Mouse (Mus musculus) C2C12 (cell line): Measurements from ENCODE around the gene Nyx. TPM values are rescaled to one million over a fixed set of nuclear protein-coding genes. Genes with fewer than 3 reads are reported as not detected.

ENCODE experiments used
- H3K27me3 ChIP-seq: one replicate; pipeline ENCODE4 v1.6.1; 2011; ENCODE audit not compliant: control insufficient read depth, insufficient read depth, insufficient read length
- H3K36me3 ChIP-seq: one replicate; pipeline ENCODE4 v1.6.1; 2011; ENCODE audit not compliant: control insufficient read depth, insufficient read depth
- H3K4me3 ChIP-seq: one replicate; pipeline ENCODE4 v1.5.1; 2011; ENCODE audit warnings: mild to moderate bottlenecking, control low read depth; ENCODE audit not compliant: poor library complexity, insufficient read depth, severe bottlenecking
- H3K79me2 ChIP-seq: one replicate; pipeline ENCODE4 v1.6.1; 2011; ENCODE audit not compliant: control insufficient read depth, insufficient read depth
- H3K79me3 ChIP-seq: one replicate; pipeline ENCODE4 v1.6.1; 2011; ENCODE audit warnings: low read depth, control low read depth
- H3ac ChIP-seq: one replicate; pipeline ENCODE3; 2011; ENCODE audit warnings: low read depth; ENCODE audit not compliant: control insufficient read depth, insufficient read length
- CEBPB ChIP-seq: IDR thresholded peaks from one replicate; pipeline ENCODE4 v1.6.1; 2011; ENCODE audit warnings: low read depth, mild to moderate bottlenecking, control low read depth, moderate library complexity
- CTCF ChIP-seq: IDR thresholded peaks from one replicate; pipeline ENCODE4 v1.5.1; 2011; ENCODE audit not compliant: control insufficient read depth, insufficient read depth, insufficient read length
- FOSL1 ChIP-seq: IDR thresholded peaks from one replicate; pipeline ENCODE4 v1.8.0; 2011; ENCODE audit warnings: mild to moderate bottlenecking, low read length; ENCODE audit not compliant: poor library complexity, insufficient read depth, severe bottlenecking
- MAX ChIP-seq: IDR thresholded peaks from one replicate; pipeline ENCODE4 v1.6.1; 2011; ENCODE audit warnings: mild to moderate bottlenecking, control low read depth
- MYOD1 ChIP-seq: IDR thresholded peaks from one replicate; pipeline ENCODE4 v1.6.1; 2011; ENCODE audit warnings: low read depth; ENCODE audit not compliant: control insufficient read depth, insufficient read length
- MYOG ChIP-seq: IDR thresholded peaks from one replicate; pipeline ENCODE4 v1.6.1; 2011; ENCODE audit not compliant: control insufficient read depth, insufficient read length; ENCODE audit errors: extremely low read depth
- USF1 ChIP-seq: IDR thresholded peaks from one replicate; pipeline ENCODE4 v1.6.1; 2011; ENCODE audit warnings: low read depth, mild to moderate bottlenecking, control low read depth, moderate library complexity
- polyA plus RNA-seq: library from polyadenylated mRNA; unstranded; fragments of >200 nt; fragmentation: generic; extraction: Trizol; gene quantifications from one replicate; pipeline ENCODE4 v1.2.1, GENCODE M21; 2012; ENCODE audit warnings: missing spikeins

Nyx gene
- polyA plus RNA-seq, 1 experiment: 0.01 TPM

DNA sequence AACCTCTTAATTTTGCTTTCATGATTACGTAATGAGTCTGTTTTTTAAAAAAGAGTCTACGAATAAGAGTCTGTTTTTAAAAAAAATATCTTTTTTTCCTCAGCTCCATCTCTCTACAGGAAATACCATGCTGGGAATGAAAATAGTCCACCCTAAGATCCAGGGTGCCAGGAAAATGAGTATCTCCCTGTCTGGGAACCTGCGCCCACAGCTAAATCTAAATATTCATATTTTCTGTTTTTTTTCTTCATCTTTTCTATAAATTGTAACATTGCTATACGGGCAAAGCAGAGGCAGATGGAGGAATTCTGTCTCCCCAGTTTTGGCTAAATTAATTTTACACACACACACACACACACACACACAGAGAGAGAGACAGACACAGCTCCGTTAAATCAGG lies 48.0 kb downstream of the Nyx start:
- TF ChIP-seq MAX: no peak
- no peak for TF ChIP-seq CTCF
- no peak for TF ChIP-seq CEBPB
- TF ChIP-seq MYOG: no peak
- TF ChIP-seq FOSL1: no peak
- TF ChIP-seq MYOD1: no peak
- no peak for TF ChIP-seq USF1
- no peaks in the 10 kb centered on the region for H3K79me3 ChIP-seq
- no peak overlapping the region for H3ac ChIP-seq
- no peaks in the 10 kb centered on the region for H3K36me3 ChIP-seq
- no peaks in the 10 kb centered on the region for H3K79me2 ChIP-seq
- H3K4me3 ChIP-seq: no peak overlapping the region
- no peaks in the 10 kb centered on the region for H3K27me3 ChIP-seq

DNA sequence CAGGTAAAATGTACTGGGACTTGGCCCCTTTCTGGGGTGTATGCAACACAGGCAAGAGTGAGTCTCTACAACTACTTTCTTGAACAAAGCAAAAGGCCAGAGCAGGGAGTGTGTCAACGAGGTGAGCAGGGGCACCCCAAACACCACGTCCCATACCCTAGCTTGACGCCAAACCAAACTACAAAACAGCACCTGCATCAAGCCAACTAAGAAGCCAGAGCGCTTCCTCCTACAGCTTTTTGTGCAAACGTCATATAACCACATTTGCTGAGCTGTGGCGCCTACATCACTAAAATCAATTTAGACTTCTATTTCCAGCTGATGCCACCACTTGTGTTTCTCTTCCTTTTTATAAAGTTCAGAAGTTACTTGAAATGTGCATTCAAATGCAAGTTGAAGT lies 50.5 kb downstream of the Nyx start:
- Histone ChIP-seq H3K79me2 (no peaks in the 10 kb centered on the region), H3K4me3 (no peak overlapping the region), H3K36me3 (no peaks in the 10 kb centered on the region), H3K27me3 (no peaks in the 10 kb centered on the region), H3K79me3 (no peaks in the 10 kb centered on the region), H3ac (no peak overlapping the region)
- TF ChIP-seq FOSL1: no peak
- no peak for TF ChIP-seq MAX
- no peak for TF ChIP-seq USF1
- TF ChIP-seq CEBPB: no peak
- no peak for TF ChIP-seq MYOG
- TF ChIP-seq MYOD1: no peak
- TF ChIP-seq CTCF: no peak

DNA sequence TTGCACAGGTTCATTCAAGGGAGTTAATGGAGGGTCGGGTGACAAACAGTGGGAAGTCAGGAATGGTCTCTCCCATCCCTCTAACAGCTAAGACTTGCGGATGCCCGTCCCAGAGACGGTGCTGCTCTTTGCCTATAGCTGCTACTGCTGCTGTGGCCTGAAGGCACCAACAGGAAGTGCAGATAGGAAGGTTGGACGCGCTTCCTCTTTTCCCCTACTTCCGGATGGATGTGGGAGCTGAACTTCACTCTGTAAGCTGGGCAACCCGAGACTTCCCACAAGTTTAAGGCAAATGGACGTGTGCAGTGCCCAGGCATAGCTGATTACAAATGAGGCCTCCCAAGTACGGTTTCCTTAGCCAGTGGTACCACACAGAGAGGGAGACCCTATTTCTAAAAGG lies 52.1 kb downstream of the Nyx start:
- Histone ChIP-seq H3K36me3 (no peaks in the 10 kb centered on the region), H3K79me2 (no peaks in the 10 kb centered on the region), H3K79me3 (no peaks in the 10 kb centered on the region), H3K27me3 (no peaks in the 10 kb centered on the region), H3ac (no peak overlapping the region), H3K4me3 (no peak overlapping the region)
- TF ChIP-seq USF1 (no peak), FOSL1 (no peak), CTCF (no peak), CEBPB (no peak), MAX (no peak), MYOG (no peak), MYOD1 (no peak)

DNA sequence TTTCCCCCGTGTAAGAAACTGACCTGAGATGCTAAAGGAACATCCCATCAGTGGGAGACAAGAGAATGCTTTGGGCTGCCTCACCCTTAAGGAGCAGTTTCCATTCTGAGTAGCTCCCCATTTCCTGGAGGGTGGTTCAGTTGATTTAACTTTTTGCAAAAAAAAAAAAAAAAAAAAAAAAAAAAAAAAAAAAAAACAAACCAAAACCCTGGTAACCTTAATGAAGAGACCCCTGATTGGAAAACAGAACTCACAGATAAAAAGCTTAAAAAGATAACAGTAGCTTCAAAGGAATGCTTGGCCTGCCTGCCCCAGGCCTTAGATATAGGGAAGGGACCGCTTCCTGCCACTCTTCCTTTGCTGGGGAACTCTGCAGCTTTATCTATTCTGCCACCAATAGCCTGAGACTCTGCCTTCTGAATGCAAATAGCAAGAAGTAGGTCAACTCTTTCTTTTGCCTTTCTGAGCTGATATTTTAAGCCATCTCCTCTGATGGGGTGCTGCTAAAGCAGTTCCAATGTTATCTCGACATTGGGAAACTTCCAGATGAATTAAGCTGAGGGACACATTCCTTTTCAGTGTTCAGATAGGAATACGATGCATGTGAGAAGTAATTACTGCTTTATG lies 53.0 kb downstream of the Nyx start:
- Histone ChIP-seq H3K36me3 (no peaks in the 10 kb centered on the region), H3K79me3 (no peaks in the 10 kb centered on the region), H3K4me3 (no peak overlapping the region), H3ac (no peak overlapping the region), H3K27me3 (no peaks in the 10 kb centered on the region), H3K79me2 (no peaks in the 10 kb centered on the region)
- no peak for TF ChIP-seq CEBPB
- TF ChIP-seq USF1: no peak
- no peak for TF ChIP-seq MYOD1
- no peak for TF ChIP-seq MYOG
- no peak for TF ChIP-seq FOSL1
- no peak for TF ChIP-seq MAX

DNA sequence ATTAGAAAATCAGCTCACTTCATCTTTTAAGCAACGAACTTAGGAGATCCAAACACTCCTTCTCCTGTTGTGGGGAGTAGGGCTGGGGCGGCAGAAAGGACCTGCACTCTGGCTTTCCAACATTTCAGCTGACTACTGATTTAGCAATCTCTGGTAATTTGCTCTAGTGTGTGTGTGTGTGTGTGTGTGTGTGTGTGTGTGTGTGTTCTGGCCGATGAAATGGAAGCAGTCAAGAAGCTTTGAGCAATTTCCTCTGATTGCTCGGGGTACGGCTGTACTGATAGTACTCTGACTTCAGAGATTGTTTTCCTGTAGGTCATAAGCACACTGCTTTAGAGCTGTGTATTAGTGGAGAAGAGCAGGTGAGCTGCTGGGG lies 53.5 kb downstream of the Nyx start:
- H3K4me3 ChIP-seq: no peak overlapping the region
- H3ac ChIP-seq: no peak overlapping the region
- TF ChIP-seq MYOG: no peak
- H3K79me3 ChIP-seq: no peaks in the 10 kb centered on the region
- H3K79me2 ChIP-seq: no peaks in the 10 kb centered on the region
- H3K36me3 ChIP-seq: no peaks in the 10 kb centered on the region
- H3K27me3 ChIP-seq: no peaks in the 10 kb centered on the region

DNA sequence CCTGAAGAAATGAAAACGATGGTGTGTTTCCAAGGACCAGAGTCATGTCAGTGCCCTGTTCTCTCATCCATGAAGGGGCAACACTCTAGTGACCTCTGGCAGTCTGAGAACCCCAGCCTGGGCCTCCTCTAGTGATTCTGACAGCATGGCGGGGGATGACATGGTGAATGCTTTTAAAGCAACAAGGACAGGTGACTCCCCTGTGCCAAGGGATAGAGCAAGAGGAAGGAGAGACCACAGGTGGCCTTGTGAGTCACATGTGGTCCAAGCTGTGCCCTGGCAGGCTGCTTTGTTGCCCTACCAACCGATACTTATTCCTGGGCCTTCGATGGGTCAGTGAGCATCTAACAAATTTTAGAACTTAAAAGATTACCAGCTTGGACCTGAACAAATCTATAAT lies 54.7 kb downstream of the Nyx start:
- TF ChIP-seq MYOD1 (no peak), USF1 (no peak), FOSL1 (no peak), MAX (no peak), CTCF (no peak), MYOG (no peak), CEBPB (no peak)
- Histone ChIP-seq H3K79me2 (no peaks in the 10 kb centered on the region), H3K4me3 (no peak overlapping the region), H3K27me3 (no peaks in the 10 kb centered on the region), H3K36me3 (no peaks in the 10 kb centered on the region), H3ac (no peak overlapping the region), H3K79me3 (no peaks in the 10 kb centered on the region)
